Mouse (Mus musculus) mesoderm, embryonic 11.5 days (tissue): ENCODE measurements around the gene Phgr1.

ENCODE experiments used
- DNase-seq: peaks from one replicate; pipeline ENCODE4 v3.0.0-alpha.2; 2012; ENCODE audit warnings: low read depth, low spot score

Phgr1 gene

GRCm38 (mm10) chr2:118779065-118779464, 6.5 kb downstream of the Phgr1 start:
- DNase-seq, result no peak

GRCm38 (mm10) chr2:118779504-118780480, 7.2 kb downstream of the Phgr1 start, which contains the start of gene Disp2:
Disp2 (plus strand) TSS chr2:118779719.
- DNase-seq, result peak; percentile 95

GRCm38 (mm10) chr2:118781115-118781514, 8.5 kb downstream of the Phgr1 start:
- no peak for DNase-seq

GRCm38 (mm10) chr2:118782303-118782702, 9.7 kb downstream of the Phgr1 start:
- DNase-seq, result no peak

- DNase-seq, result no peak
Measured at GRCm38 (mm10) chr2:118783093-118783492, 10.5 kb downstream of the Phgr1 start.

GRCm38 (mm10) chr2:118783663-118784062, 11.1 kb downstream of the Phgr1 start:
- no peak for DNase-seq

- no peak for DNase-seq
Measured at GRCm38 (mm10) chr2:118786525-118786924, 14.0 kb downstream of the Phgr1 start.

GRCm38 (mm10) chr2:118789501-118789900, 16.9 kb downstream of the Phgr1 start:
- no peak for DNase-seq

GRCm38 (mm10) chr2:118790221-118790550, 17.6 kb downstream of the Phgr1 start:
- DNase-seq, result no peak

- DNase-seq, result peak; percentile 70
Measured at GRCm38 (mm10) chr2:118790551-118791525, 18.3 kb downstream of the Phgr1 start.

GRCm38 (mm10) chr2:118791591-118792258, 19.2 kb downstream of the Phgr1 start:
- DNase-seq, result no peak

- no peak for DNase-seq
Measured at GRCm38 (mm10) chr2:118792259-118792613, 19.7 kb downstream of the Phgr1 start.

GRCm38 (mm10) chr2:118793636-118794035, 21.1 kb downstream of the Phgr1 start:
- no peak for DNase-seq

GRCm38 (mm10) chr2:118802542-118803118, 30.1 kb downstream of the Phgr1 start:
- no peak for DNase-seq

GRCm38 (mm10) chr2:118804474-118804873, 31.9 kb downstream of the Phgr1 start:
- no peak for DNase-seq

GRCm38 (mm10) chr2:118805137-118805536, 32.6 kb downstream of the Phgr1 start:
- no peak for DNase-seq

- DNase-seq, result no peak
Measured at GRCm38 (mm10) chr2:118805756-118806155, 33.2 kb downstream of the Phgr1 start.

GRCm38 (mm10) chr2:118806860-118807259, 34.3 kb downstream of the Phgr1 start:
- DNase-seq, result no peak

GRCm38 (mm10) chr2:118810861-118811260, 38.3 kb downstream of the Phgr1 start:
- DNase-seq, result no peak

- no peak for DNase-seq
Measured at GRCm38 (mm10) chr2:118812724-118813123, 40.2 kb downstream of the Phgr1 start.
